Mouse (Mus musculus) CD4-positive, CD25-positive, alpha-beta regulatory T cell, adult 4 months (primary cell): Measurements from ENCODE around the gene Lmo3. TPM values are rescaled to one million over a fixed set of nuclear protein-coding genes. Genes with fewer than 3 reads are reported as not detected.

ENCODE experiments used
- ATAC-seq: one replicate; pipeline ENCODE4 v1.8.0; 2017
- polyA plus RNA-seq, 2 experiments: library from polyadenylated mRNA; unstranded; fragments of 100-300 nt; shearing (Covaris generic); gene quantifications; one replicate each; pipeline ENCODE4 v1.2.1; 2017

The Lmo3 gene
- polyA plus RNA-seq, 2 experiments from 2014 or later, result not detected

DNA sequence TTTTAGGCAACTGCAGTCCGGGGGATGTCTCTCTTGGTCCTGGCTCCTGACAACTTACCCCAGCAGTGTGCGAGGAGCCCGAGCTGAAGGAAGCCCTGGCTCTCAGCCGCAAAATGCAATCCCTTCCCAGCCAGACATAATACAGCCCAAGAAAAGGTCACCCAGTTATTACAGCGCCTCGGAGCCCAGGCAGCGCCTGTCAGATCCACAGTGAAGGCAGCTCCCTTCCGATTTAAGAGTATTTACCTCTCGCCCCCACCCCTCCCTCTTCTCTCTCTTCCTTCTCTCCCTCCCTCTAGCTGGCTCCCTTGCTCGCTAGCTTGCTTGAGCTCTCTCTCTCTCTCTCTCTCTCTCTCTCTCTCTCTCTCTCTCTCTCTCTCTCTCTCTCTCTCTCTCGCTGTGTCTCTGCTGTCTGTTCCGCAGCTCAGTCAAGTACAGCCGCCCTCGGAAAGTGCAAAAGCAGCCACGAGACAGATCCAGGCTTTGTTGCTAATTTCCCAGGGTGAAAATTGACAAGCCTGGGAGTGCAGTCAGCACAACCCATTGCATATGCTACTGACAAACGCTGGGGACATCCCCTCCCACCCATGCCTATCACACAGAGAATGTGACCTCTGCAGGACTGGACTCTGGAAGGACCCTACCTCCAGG, 159.0 kb downstream of the Lmo3 start:
- ATAC-seq, result no peak

DNA sequence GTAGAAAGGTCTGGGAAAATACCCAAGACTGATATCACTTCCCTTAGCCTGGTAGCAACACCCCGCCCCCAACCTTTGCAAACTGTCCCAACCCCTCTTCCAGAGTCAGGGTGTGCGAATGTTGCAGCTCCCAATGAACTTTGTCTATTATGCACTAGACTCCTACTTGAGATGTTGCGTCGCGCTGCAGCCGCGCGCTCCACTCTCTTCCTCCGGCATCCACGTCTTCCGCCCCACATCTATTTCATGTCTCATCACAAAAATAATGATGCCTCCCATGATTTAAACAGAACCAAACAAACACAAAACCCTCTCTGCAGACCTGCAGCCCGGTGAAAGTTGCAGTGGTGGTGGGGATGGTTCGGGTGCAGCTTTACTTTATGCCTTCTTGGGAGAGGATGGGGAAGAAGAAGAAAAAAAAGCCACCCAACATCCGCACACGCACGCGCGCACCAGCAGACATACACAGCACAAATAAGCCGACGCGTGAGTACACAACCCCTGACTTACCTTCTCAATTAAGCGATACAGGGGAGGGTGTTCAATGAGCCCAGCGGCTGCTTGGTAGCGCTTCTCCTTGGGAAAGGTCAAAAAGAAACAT, 159.7 kb downstream of the Lmo3 start:
- ATAC-seq, result no peak

DNA sequence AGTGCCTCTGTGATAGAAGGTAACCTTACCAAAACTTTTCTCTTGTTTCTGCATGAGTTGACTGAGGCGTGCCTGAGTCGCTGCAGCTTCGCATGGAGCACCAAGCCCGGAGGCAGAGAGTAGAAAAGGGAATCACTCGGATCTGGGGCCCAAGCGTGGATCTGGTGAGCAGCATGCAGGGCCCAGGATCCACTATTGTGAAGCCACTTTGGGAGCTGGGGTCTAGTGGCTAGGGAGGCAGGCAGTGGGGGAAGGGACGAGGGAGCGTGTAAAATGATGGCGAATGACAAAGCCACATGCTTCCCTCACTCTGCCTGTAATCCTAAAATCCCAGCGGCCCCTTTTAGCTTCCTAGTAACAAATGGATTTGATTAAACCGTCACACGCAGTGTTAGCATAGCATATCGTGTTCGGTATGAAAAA, 160.6 kb downstream of the Lmo3 start:
- no peak for ATAC-seq

DNA sequence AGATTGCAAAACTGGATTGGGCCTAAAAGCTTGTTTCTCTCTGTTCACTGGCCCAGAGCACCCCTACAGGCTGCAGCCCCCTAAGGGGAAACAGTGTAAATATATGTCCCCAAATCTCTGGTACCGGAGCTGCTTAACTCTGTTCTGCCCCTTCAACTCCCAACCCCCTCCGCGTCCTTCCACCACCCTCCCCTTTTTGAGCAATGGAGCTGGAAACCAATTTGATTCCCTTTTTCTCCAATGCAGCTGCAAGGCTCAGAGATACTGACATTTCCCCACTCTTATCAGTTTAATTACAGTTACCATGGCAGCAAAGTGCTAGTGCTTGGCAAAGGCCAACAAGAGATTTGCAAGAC, 161.3 kb downstream of the Lmo3 start:
- no peak for ATAC-seq

DNA sequence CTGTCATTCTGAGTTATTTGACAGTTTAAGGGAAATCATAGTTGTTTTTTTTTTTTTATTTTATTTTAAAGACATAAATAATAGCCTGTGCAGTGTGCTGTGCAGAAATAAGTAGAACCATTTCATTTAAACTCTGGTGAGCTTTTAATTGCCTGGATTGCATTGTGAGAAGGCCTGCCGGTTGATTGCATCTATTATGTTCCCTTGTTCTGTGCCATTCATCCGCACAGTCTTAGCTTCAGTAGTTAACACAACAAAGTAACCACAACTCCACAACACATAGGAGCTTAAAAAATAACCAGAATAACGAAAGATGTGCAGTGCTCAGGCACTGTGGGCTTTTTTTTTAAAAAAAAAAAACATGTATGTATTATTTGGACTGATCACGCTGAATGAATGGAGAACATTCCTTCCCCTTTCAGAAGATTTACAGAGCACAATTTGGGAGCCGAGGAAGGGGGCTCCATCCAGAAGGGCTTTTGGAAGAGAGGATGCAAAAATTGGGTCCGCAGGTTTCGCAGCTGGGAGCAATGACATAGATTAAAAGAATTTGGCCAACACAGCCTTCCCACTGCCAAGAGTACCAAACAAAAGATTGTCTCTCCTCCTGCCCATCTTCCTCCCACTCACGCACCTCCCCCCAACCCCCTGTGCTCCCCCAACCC, 161.8 kb downstream of the Lmo3 start:
- no peak for ATAC-seq

DNA sequence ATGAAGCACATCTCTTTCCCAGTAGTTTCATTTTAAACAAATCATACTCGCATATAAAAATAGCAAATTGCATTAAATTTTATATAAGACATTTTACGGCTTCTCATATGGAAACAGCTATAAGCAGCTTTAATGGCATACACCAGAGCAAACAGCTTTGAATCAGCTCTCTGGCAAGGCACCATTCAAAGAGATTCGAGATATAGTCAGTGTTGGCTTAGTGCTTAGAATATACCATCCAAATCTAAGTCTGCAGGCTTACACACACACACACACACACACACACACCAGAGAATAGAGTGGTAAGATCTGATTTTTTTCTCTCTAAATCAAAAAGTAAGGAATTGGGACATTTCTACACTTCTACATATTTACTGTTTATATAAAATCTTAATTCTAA, 169.7 kb downstream of the Lmo3 start:
- ATAC-seq, result no peak

DNA sequence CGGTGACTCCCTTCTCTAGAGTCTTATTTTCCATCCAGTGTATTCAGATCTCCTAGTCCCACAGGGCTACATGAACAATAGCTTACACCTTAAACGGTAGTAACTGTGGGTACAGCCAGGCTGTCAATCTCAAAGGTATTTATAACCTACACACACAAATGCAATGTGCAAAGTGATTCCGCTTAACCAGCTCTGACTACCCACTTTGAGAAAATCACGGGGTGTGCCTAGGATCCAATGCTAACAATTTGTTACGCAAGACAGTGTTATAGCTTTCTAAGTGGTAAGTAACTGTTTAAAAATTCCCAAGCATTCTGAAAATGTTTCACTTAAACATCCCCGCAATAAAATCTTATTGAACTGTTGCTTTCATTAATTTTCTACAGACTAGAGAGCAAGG, 179.7 kb downstream of the Lmo3 start:
- no peak for ATAC-seq

DNA sequence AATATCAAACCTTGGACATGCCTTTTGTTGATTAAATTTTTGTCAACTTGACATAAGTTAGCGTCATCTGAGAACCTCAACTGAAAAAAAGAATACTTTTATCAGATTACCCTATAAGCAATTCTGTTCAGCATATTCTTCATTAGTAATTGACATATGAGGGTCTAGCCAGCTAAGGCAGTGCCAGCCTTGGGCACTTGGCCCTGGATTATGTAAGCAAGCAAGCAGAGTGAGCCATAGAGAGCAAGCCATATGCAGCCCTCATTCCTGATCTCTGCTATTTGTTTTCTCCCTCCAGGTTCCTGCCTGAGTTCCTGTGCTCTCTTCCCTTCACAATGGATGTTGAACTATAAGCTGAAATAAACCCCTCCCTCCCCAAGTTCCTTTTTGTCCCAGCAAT, 182.9 kb downstream of the Lmo3 start:
- ATAC-seq, result no peak

DNA sequence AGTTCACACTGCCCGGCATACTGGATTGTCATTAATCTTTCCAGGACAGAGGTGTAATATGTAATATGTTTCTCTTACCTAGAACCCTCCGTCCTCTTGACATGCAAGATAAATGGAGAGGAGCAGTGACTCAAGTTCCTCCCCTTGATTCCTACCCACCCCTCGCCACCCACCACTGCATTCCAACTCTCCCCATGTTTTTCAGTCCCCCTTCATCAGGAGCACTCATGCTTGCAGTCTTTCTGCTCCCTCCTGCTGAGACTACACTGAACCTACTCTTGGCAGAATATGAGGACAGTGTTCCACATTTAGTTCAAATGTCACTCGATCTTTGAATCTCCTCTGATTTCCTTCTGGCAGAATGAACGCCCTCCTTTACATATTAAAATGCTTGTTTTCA, 190.7 kb downstream of the Lmo3 start:
- no peak for ATAC-seq

DNA sequence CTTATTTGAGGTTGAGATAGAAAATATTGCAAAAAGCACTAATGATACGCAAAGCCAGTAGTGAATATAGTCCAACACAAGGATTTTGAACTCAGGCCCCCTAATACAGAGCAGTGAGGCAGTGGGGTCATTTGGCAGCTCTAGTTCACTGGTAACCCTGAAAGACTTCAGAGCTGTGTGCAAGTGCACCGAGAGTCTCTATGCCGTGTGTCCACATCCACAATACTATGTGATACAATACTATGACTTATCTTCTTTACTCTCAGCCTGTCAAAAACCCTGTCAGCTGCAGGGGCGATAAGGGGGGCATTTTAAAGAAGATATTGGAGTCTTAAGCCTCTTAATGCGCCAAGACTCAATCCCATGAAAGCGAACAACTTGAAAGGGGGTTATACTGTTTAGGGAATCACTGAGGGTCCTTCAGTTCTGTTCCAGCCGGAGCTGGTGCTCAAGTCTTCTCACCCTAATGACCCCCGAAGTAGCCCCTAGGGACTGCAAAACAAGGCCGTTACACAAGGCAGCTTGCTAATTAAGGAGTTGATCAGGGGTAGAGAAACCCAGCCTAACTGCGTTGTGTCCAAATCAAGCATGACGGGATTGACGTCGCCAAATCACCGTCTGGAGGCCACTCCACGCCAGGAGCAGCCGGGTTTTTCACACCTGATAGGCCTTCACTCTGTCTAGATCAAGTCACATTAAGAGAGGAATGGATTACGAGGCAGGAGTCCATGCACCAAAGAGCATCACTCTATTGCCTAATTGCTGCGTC, 193.4 kb downstream of the Lmo3 start:
- ATAC-seq, result no peak

DNA sequence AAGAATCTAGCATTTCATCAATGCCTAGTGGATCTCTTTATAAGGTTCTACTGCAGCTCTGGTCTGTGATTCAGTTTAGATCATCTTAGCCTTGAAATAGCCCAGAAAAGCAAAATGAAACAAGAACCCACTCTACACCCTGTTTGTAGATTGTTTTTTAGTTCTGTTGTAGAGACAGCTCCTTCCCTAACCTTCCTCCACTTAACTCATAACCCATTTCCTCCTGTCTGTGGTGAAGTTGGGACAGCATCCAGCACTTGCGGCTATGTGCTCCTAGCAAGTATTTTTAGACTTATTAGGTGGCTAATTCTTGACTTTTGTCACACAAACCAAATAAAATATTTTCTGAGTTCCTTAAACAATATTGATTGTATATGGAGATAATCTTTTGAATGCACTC, 198.6 kb downstream of the Lmo3 start:
- no peak for ATAC-seq

DNA sequence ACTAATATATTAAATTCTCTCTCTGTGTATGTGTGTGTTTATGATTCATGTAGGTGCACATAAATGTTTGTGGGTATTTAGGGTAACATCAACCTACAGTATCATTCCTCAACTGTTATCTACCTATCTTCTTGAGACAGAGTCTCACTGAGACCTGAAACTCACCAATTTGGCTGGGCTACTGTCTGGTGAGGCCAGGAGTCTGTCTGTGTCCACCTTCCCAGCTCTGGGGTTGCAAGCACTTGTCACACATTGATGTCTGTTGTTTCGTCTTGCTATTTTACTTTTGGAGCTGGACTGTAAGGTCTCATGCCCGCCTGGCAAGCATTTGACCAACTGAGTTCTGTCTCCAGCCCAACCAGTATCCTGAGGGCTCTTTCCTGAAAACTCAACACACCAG, 210.6 kb downstream of the Lmo3 start:
- ATAC-seq, result no peak

DNA sequence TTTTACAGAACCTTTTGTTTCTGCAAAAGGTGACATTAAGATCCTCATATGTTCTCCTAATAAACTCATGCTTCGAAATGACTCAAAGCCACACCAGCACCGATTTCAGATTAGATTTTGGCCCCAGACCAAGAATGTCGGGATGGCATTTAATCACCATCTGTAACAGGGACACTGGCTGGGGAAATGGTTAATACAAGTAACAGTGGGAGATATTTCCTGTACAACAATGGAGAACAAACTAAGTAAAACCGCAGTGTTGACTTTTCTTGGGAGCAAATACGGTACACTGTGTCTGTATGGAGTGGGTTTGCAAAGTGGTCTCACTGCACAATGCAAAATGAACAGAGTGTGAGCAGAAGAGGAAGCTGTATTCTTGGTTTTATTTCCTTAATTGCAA, 217.7 kb downstream of the Lmo3 start:
- ATAC-seq, result no peak

DNA sequence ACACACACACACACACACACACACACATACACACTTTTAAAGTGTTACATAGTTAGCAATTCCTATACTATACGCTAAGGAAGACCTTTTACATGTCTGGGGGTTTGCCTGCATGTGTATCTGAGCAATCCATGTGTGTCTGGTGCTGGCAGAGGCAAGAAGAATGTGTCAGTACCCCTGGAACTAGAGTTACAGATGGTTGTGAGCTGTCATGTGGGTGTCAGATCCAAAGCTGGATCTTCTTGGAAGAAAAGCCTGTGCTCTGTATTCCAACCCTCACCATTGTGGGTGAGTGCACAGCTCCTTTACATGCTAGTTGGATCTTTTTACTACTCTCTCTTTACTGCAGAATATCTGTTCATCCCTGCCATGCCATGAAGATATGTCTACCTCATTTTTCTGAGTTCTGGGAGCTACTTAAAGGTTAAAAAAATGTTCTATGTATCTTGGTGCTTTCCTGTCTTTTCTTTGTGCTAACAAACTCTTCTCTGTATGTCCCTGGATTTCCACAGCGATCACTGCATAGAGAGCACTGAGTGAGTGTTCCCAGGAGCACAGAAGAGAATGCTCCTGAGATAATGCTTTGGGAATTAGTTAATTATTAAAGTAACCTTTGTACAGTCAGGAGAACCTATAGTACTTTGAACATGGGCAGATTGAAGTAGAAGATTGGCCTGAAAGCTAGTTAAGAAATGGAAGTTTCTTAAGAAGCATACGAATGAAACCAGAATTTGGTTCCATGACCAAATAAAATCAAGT, 231.0 kb downstream of the Lmo3 start:
- no peak for ATAC-seq

DNA sequence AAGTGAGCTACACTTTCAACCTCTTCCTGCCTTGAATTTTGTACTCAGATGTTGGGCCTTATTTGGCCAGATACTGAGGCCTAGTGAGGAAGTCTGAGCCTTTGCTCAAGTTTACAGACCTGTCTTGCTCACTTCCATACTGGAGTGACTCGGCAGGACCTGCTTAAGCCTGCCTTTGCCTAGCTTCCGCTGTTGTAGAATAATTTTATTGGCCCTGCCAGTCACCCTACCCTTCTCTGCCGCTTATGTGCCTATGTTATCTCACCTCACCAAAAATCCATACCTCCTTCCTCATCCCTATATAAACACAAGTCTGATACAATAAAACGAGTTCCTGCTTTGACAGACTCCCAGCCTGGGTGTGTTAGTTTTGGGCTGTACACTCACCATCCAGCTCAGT, 235.2 kb downstream of the Lmo3 start:
- ATAC-seq, result no peak

DNA sequence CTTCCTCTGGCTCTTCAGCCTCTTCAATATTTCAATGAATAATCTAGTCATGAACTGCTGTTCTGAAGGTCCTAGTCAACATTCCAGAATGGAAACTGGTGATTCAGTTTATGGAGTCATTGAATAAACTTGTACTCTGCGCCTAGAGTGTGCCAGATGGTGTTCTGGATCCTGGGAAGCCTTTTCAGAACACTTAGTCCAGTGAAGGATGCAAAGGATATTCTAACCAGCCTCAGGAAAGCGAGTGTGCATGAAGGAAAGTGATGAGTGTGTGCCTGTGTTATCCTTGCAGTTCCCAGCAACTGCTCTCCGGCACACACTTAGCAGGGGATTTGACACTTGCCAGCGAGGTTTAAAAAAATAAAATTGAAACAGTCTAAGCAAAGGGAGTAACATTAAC, 245.9 kb downstream of the Lmo3 start:
- ATAC-seq, result no peak

DNA sequence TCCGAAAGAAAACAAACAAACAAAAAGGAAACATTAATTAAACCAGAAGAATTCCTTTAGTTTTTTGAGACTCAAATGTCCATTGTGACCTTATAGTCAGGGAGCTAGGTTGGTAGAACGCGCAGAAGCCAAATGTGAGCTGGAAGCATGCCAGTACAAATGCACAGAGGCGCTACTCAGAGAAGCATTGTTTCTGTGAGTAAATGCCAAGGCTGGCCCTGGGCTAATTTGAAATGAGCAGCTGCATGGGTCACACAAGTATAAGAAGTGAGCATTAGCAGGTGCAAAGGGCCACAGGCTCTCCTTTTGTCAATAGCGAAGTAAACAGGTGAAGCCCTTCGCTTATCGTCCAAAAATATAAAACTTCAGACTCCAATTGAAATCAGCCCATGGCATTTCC, 247.8 kb downstream of the Lmo3 start:
- ATAC-seq, result no peak

DNA sequence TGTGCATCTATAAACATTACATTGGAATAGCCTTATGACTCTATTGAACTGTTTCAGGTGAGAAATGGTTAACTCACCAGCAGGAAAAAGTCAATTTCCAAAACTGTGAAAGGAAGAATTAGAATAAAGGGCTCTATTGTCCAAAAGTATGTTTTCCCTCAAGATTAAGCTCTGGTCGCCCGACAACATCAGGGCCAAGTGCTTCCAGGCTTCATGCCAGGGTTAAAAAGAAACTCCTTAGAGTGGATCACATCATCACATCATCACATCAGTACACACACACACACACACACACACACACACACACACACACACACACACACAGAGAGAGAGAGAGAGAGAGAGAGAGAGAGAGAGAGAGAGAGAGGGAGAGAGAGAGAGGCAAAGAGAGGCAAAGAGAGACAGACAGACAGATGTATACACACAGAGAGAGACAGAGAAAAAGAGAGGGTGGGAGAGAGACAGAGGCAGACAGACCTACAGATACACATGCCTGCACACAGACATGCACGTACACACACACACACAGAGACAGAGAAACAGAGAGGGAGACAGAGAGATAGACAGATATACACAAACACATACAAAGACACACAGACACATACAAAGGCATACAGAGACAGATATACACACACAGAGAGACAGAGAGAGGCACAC, 255.9 kb downstream of the Lmo3 start:
- ATAC-seq, result no peak

DNA sequence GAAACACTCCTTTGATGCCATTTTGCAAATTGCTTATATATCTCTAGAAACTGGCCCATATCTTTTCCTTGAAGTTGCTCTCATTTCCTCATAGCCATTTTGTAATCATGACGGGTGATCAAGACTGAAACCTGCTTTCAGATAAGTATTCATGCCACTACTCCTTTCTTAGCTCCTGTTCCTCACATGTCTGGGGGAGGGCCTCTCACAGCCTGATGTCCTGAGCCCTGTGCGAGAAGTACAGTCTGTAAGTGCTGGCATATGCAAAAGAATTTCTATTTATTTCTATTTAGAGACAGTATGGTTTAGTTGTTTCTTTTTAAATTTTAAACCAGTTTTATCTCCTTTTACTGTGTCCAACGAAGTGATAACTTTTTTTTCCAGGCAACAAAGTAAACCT, 256.6 kb downstream of the Lmo3 start:
- ATAC-seq, result no peak

DNA sequence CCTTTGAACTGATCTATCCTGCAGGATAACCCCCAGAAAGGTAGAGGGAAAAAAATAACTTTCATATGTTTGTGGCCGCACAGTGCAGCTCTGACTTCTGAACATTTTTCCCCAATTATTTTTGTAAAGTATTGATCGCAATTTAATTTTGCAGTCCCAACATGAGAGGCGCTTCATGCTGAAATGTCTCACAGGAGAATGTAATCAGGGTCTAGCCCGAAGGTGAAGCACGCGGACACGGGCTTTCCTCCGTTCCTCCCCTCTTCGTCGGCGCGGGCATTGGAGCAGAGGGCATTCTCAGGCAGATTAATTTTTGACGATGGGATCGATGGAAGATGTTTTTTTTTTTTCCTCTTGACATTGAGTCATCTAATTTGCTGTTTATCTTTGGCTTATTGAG, 258.4 kb downstream of the Lmo3 start:
- ATAC-seq, result no peak

DNA sequence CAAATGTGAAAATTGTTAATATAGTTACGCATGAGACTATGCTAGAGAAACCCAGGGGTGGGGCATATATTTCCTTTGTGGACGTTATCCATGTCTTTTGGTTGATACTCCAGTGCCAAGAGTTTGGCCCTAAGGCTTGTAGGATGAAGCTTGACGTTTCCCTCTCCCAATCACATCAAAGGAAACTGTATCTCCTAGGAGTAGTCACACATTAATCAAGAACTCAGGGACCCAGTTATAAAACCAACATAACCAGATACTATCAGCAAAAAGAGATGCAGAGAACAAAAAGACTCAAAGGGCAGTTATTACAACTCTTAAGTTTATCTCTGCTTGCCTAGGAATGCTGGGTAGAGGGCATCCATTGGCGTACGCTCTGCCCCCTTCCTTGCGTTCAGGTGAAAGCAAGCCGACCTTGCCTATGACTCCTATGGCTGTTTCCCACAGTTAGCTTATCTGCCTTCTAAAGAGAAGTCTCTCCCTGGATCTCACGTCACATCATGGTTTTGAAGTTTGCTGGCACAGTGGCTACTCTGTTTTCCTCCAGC, 261.5 kb downstream of the Lmo3 start:
- no peak for ATAC-seq
